Mouse (Mus musculus): ENCODE data around the gene Eml1. TPM values are rescaled to one million over a fixed set of nuclear protein-coding genes. Genes with fewer than 3 reads are reported as not detected.
A peak's percentile ranks its signal among the peaks of the same experiment; 100 is the strongest.

Eml1 gene
- polyA plus RNA-seq, 1 experiment from 2014 or later, result 122 TPM

DNA sequence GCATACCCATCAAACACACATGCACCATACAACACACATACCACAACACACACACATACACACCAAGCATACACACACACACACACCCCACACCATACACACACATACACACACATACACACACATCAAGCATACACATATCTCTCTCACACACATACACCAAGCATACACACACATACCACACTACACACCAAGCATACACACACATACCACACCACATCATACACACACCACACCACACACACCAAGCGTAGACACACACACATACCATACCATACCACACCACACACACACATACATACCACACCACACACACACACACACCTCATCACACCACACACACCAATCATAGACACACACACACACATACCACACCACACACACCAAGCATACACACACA is 102.1 kb downstream of the Eml1 start:
- Histone ChIP-seq H3K4me3 (ENCODE audit: low read length) (no peak overlapping the region), H3K9me3 (ENCODE audit: control insufficient read depth, low read length) (no peaks in the 10 kb centered on the region)
- ATAC-seq (ENCODE audit: low read depth), result peak; percentile 11; the same call in 1 of the 2 replicates

DNA sequence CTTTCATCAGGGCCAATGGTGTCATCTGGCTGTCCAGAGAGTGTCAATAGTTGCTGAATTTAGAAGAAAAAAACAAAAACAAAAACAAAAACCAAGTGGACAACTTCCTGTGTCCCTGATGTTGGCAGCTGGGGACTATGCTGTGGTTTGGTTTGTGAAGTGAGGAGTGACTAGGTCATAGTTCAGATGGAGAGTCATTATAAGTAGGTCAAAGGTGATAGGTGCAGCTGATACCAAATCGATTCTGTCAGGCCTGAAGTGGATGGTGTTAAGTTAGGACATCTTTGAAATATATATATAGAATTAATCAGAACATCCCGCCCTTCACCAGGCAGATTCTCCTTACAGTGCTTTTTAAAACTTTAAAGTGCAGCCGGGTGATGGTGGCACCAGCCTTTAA is 103.7 kb downstream of the Eml1 start:
- Histone ChIP-seq H3K4me1 (replicated peaks; ENCODE audit: control insufficient read depth, insufficient read depth, low read length) (no peaks in the 10 kb centered on the region), H3K27me3 (ENCODE audit: control insufficient read depth, insufficient read depth, low read depth, low read length) (no peaks in the 10 kb centered on the region), H3K4me3 (ENCODE audit: low read length) (no peak overlapping the region), H3K4me2 (ENCODE audit: low read depth, low read length) (no peak overlapping the region), H3K9ac (ENCODE audit: low read length) (no peak overlapping the region), H3K9me3 (ENCODE audit: control insufficient read depth, low read length) (no peaks in the 10 kb centered on the region), H3K27ac (ENCODE audit: low read length) (no peak overlapping the region), H3K36me3 (ENCODE audit: control insufficient read depth, insufficient read depth, low read length) (peaks cover 15% of the 10 kb centered on the region; the same call in 1 of the 2 replicates)
- whole genome bisulfite sequencing, result 56% methylated on average over 3 of the region's 3 CpGs
- ATAC-seq (ENCODE audit: low read depth), result no peak

More for the DNA sequence above, 102.1 kb downstream of the Eml1 start:
- Histone ChIP-seq H3K27me3 (ENCODE audit: control insufficient read depth, insufficient read depth, low read depth, low read length) (no peaks in the 10 kb centered on the region), H3K4me2 (ENCODE audit: low read depth, low read length) (no peak overlapping the region), H3K27ac (ENCODE audit: low read length) (no peak overlapping the region), H3K9ac (ENCODE audit: low read length) (no peak overlapping the region), H3K36me3 (ENCODE audit: control insufficient read depth, insufficient read depth, low read length) (peaks cover 15% of the 10 kb centered on the region; the same call in 1 of the 2 replicates), H3K4me1 (replicated peaks; ENCODE audit: control insufficient read depth, insufficient read depth, low read length) (peaks cover 2% of the 10 kb centered on the region; the same call in 1 of the 2 replicates)
- whole genome bisulfite sequencing, result 100% methylated on average over 1 of the region's 1 CpGs

DNA sequence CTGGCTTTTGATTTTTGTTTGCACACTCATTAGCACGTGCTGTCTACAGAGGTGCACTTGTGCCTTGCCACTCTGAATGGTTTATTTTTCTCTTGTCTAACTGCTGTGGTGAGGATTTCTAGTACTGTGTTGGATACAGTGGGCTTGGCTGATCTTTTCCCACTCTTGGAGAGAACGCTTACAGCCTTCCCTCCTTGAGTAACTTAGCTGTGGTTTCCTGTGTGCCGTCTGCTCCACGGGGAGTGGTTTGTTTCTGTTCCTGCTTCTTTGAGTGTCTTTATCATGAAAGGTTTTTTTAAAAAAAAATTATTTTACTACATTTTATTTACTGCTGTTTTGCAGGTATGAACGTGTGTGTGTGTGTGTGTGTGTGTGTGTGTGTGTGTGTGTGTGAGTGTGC is 108.0 kb downstream of the Eml1 start:
- H3K4me2 ChIP-seq (ENCODE audit: low read depth, low read length), result no peak overlapping the region
- H3K4me3 ChIP-seq (ENCODE audit: low read length), result no peak overlapping the region
- no peaks in the 10 kb centered on the region for H3K27me3 ChIP-seq (ENCODE audit: control insufficient read depth, insufficient read depth, low read depth, low read length)
- peaks cover 7% of the 10 kb centered on the region; the same call in 1 of the 2 replicates for H3K36me3 ChIP-seq (ENCODE audit: control insufficient read depth, insufficient read depth, low read length)
- H3K9me3 ChIP-seq (ENCODE audit: control insufficient read depth, low read length), result no peaks in the 10 kb centered on the region
- peaks cover 10% of the 10 kb centered on the region for H3K4me1 ChIP-seq (replicated peaks; ENCODE audit: control insufficient read depth, insufficient read depth, low read length)
- no peak overlapping the region for H3K27ac ChIP-seq (ENCODE audit: low read length)
- peak; percentile 37; the same call in 1 of the 2 replicates for ATAC-seq (ENCODE audit: low read depth)
- 39% methylated on average over 5 of the region's 5 CpGs for WGBS
- no peak overlapping the region for H3K9ac ChIP-seq (ENCODE audit: low read length)

DNA sequence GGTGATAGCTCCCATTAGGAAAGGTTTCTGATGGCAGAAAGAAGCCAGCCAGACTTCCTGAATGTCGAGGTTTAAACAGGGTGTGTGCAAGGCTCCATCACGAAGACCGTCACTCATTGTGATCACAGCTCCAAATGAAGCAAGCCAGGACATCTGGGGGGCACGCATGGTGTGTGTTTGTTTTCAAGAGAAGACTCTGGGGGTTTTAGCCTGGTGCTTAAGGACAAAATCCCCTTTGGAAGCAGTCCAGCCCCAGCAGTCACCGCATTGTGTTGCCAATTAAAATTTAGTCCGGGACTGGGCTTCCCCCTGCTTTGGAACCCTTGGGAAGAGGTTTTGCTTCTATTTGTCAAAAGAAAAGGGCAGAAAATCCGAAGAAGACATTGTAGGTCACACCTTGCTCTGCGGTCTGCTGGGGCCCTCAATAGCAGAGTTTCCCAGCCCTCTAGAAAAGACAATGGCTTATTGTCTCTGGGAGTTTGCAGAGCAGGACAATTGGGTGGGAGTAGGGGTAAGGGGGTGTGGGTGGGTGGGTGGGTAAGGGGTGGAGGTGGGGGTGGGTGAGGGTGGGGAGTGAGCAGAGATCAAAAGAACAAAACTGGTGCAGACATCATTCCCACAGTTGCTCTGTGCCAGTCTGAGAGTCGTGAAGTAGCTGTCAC is 110.1 kb downstream of the Eml1 start:
- 23% methylated on average over 9 of the region's 9 CpGs for WGBS
- peaks cover 4% of the 10 kb centered on the region; the same call in 1 of the 2 replicates for H3K36me3 ChIP-seq (ENCODE audit: control insufficient read depth, insufficient read depth, low read length)

DNA sequence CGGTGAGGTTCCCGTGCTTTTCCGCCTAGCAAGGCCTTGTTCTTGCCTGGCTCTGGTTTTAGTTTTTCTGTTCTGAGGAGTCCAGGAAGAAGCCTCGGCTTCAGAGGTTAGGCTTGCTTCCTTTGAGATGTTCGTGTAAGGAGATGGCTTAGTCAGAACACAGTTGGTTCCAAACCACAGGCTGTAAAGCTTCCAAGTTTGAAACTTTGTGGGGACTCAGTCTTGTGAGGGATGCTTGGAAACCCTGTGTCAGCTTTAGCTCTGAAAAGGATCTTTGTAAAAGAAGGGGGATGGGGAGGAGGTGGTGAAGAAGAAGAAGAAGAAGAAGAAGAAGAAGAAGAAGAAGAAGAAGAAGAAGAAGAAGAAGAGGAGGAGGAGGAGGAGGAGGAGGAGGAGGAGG is 118.3 kb downstream of the Eml1 start:
- no peaks in the 10 kb centered on the region for H3K36me3 ChIP-seq (ENCODE audit: control insufficient read depth, insufficient read depth, low read length)
- no peak overlapping the region for H3K27ac ChIP-seq (ENCODE audit: low read length)
- no peak overlapping the region for H3K9ac ChIP-seq (ENCODE audit: low read length)
- 72% methylated on average over 5 of the region's 5 CpGs for WGBS
- no peak overlapping the region for H3K4me2 ChIP-seq (ENCODE audit: low read depth, low read length)
- H3K4me1 ChIP-seq (replicated peaks; ENCODE audit: control insufficient read depth, insufficient read depth, low read length), result peaks cover 11% of the 10 kb centered on the region
- H3K4me3 ChIP-seq (ENCODE audit: low read length), result no peak overlapping the region
- no peaks in the 10 kb centered on the region for H3K27me3 ChIP-seq (ENCODE audit: control insufficient read depth, insufficient read depth, low read depth, low read length)
- no peak for ATAC-seq (ENCODE audit: low read depth)
- no peaks in the 10 kb centered on the region for H3K9me3 ChIP-seq (ENCODE audit: control insufficient read depth, low read length)

More for the DNA sequence above, 110.1 kb downstream of the Eml1 start:
- Histone ChIP-seq H3K27me3 (ENCODE audit: control insufficient read depth, insufficient read depth, low read depth, low read length) (no peaks in the 10 kb centered on the region), H3K4me3 (ENCODE audit: low read length) (no peak overlapping the region), H3K4me1 (replicated peaks; ENCODE audit: control insufficient read depth, insufficient read depth, low read length) (peaks cover 10% of the 10 kb centered on the region), H3K4me2 (ENCODE audit: low read depth, low read length) (no peak overlapping the region), H3K9me3 (ENCODE audit: control insufficient read depth, low read length) (no peaks in the 10 kb centered on the region), H3K9ac (ENCODE audit: low read length) (no peak overlapping the region), H3K27ac (ENCODE audit: low read length) (no peak overlapping the region)
- no peak for ATAC-seq (ENCODE audit: low read depth)

DNA sequence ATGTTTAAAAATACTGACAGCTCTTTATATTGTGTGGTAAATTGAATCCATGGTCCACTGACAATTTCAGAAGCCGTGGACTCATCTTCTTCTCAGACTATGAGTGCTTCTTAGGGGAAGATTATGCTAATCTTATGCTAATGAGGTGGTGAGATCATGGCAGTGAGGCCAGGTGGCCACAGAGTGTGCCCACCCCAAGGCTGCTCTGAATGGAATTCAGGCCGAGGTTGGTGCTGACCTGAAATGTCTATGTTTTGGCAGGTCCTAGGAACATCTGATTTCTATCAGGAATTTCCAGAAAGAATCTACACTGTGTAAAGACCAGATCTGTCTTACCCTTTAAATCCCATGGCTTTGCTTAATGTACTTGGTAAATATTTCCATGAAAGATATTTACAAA is 119.0 kb downstream of the Eml1 start:
- H3K27me3 ChIP-seq (ENCODE audit: control insufficient read depth, insufficient read depth, low read depth, low read length), result no peaks in the 10 kb centered on the region
- no peak for ATAC-seq (ENCODE audit: low read depth)
- H3K4me2 ChIP-seq (ENCODE audit: low read depth, low read length), result no peak overlapping the region
- no peaks in the 10 kb centered on the region for H3K9me3 ChIP-seq (ENCODE audit: control insufficient read depth, low read length)
- H3K4me1 ChIP-seq (replicated peaks; ENCODE audit: control insufficient read depth, insufficient read depth, low read length), result peaks cover 16% of the 10 kb centered on the region
- H3K27ac ChIP-seq (ENCODE audit: low read length), result no peak overlapping the region
- H3K9ac ChIP-seq (ENCODE audit: low read length), result no peak overlapping the region
- no peaks in the 10 kb centered on the region for H3K36me3 ChIP-seq (ENCODE audit: control insufficient read depth, insufficient read depth, low read length)
- no peak overlapping the region for H3K4me3 ChIP-seq (ENCODE audit: low read length)
- 53% methylated on average over 2 of the region's 2 CpGs for WGBS

DNA sequence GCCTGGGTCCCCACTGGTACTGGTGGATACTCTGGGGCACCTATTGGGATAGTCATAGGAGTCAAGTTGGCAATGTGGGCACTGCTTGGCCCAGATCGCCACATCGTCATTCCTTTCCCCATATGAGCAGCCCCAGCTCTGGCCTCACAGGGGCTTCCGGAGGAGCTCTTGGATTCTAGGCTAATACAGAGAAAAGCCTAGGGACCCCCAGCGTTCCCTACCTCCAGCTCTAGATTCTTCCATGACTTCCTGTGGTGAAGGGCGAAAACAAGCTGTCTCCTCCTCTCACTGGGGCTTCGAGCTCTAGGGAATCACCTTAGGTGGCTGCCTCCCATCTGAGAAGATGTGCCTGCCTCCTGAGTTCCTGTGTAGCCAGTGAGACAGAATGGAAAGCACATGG is 119.6 kb downstream of the Eml1 start:
- H3K27me3 ChIP-seq (ENCODE audit: control insufficient read depth, insufficient read depth, low read depth, low read length), result no peaks in the 10 kb centered on the region
- no peak overlapping the region for H3K4me2 ChIP-seq (ENCODE audit: low read depth, low read length)
- WGBS, result 86% methylated on average over 6 of the region's 6 CpGs
- no peak overlapping the region for H3K9ac ChIP-seq (ENCODE audit: low read length)
- H3K4me1 ChIP-seq (replicated peaks; ENCODE audit: control insufficient read depth, insufficient read depth, low read length), result peaks cover 21% of the 10 kb centered on the region
- no peaks in the 10 kb centered on the region for H3K9me3 ChIP-seq (ENCODE audit: control insufficient read depth, low read length)
- no peak overlapping the region for H3K27ac ChIP-seq (ENCODE audit: low read length)
- no peak for ATAC-seq (ENCODE audit: low read depth)
- no peaks in the 10 kb centered on the region for H3K36me3 ChIP-seq (ENCODE audit: control insufficient read depth, insufficient read depth, low read length)
- H3K4me3 ChIP-seq (ENCODE audit: low read length), result no peak overlapping the region

DNA sequence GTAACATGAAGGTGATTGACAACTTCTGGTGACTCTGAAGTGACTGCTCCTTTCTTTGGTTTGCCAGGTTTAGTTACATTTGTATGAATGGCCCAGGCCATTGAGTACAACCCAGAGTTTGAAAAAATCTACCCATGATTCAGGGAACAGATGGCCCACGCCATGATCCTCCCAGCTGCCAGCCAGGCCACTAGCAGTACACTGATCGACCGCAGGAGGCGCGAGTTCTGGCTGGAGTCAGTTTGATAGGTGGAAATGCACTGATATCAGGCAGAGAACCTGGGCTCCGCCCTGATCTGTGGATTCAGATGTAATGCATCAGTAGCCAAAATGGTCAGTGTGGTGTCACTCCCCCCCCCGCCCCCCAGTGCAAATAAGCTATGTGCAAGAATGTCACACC is 120.2 kb downstream of the Eml1 start:
- no peak overlapping the region for H3K4me3 ChIP-seq (ENCODE audit: low read length)
- no peak overlapping the region for H3K4me2 ChIP-seq (ENCODE audit: low read depth, low read length)
- WGBS, result 53% methylated on average over 7 of the region's 7 CpGs
- no peak for ATAC-seq (ENCODE audit: low read depth)
- H3K4me1 ChIP-seq (replicated peaks; ENCODE audit: control insufficient read depth, insufficient read depth, low read length), result peaks cover 28% of the 10 kb centered on the region
- no peaks in the 10 kb centered on the region for H3K36me3 ChIP-seq (ENCODE audit: control insufficient read depth, insufficient read depth, low read length)
- no peak overlapping the region for H3K9ac ChIP-seq (ENCODE audit: low read length)
- H3K27ac ChIP-seq (ENCODE audit: low read length), result no peak overlapping the region
- H3K27me3 ChIP-seq (ENCODE audit: control insufficient read depth, insufficient read depth, low read depth, low read length), result no peaks in the 10 kb centered on the region
- H3K9me3 ChIP-seq (ENCODE audit: control insufficient read depth, low read length), result no peaks in the 10 kb centered on the region

DNA sequence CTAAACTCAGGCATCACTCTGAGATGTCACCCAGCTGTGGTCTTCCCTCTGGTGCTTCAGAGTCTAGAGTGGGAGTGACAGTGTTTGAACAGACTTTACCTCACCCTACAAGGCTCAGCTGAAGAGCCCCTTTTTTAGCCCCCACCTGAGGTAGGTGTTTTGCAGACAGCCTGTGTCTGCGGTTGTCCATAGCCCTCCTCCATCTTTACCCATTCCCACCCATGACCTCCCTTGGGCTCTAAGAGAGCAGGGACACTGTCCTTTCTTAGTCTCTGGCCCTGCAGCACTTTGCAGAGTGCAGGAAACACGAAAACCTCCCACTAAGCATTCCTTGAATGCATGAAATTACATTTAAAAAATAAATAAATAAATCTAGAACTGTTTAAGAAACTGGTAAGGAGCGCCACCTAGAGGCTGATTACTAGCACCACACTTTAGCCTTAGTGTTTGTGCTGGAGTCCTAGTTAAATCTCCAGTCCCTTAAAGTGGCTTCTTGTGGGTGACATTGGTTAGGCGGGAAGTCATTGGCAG is 123.3 kb downstream of the Eml1 start:
- no peak overlapping the region for H3K4me2 ChIP-seq (ENCODE audit: low read depth, low read length)

More for the DNA sequence above, 123.3 kb downstream of the Eml1 start:
- Histone ChIP-seq H3K27me3 (ENCODE audit: control insufficient read depth, insufficient read depth, low read depth, low read length) (no peaks in the 10 kb centered on the region), H3K9ac (ENCODE audit: low read length) (no peak overlapping the region), H3K36me3 (ENCODE audit: control insufficient read depth, insufficient read depth, low read length) (no peaks in the 10 kb centered on the region), H3K4me1 (replicated peaks; ENCODE audit: control insufficient read depth, insufficient read depth, low read length) (peaks cover 32% of the 10 kb centered on the region), H3K4me3 (ENCODE audit: low read length) (no peak overlapping the region), H3K9me3 (ENCODE audit: control insufficient read depth, low read length) (no peaks in the 10 kb centered on the region), H3K27ac (ENCODE audit: low read length) (peak overlapping the region; percentile 47)
- WGBS, result 18% methylated on average over 4 of the region's 4 CpGs
- peak; percentile 63 for ATAC-seq (ENCODE audit: low read depth)

Data from lung, embryonic 16.5 days (tissue).